Mouse (Mus musculus): Measurements from ENCODE around the gene Cry1.

- TF ChIP-seq CTCF (IDR thresholded peaks at IDR 0.05; ENCODE audit: extremely low read depth, insufficient read depth, insufficient read length, insufficient replicate concordance) (no peak), POLR2A (IDR thresholded peaks at IDR 0.05; ENCODE audit: low read depth, low read length) (no peak; the same call in 1 of the 2 replicates)
These were observed 82.4 kb downstream of the Cry1 start, which contains the start of the genes Fhl4 and Tmem263 for GRCm38 (mm10) chr10:85102247-85103084.
